Mouse (Mus musculus) heart, adult 2 months (tissue): Measurements from ENCODE around the gene Gpr27.

Experiments
- CTCF ChIP-seq: fragments of 200-600 bp; IDR thresholded peaks from 2 replicates; pipeline ENCODE4 v1.8.1; 2022; ENCODE audit warnings: antibody characterized with exemption, mild to moderate bottlenecking, moderate library complexity
- POLR2A ChIP-seq: fragments of 200-500 bp; IDR thresholded peaks from 2 replicates; pipeline ENCODE4 v1.6.1; 2011; ENCODE audit warnings: mild to moderate bottlenecking, low read depth, low read length, control low read depth; ENCODE audit not compliant: insufficient read depth

GRCm38 (mm10) chr6:99721032-99721431, 28.6 kb downstream of the Gpr27 start:
- TF ChIP-seq CTCF (no peak), POLR2A (no peak)
